Mouse (Mus musculus): ENCODE results near the gene Nek7.

The Nek7 gene

GRCm38 (mm10) chr1:138607862-138608261, 12.1 kb downstream of the Nek7 start:
- DNase-seq, result no peak

- DNase-seq, result peak; percentile 53
Observed at GRCm38 (mm10) chr1:138606771-138607170, 13.2 kb downstream of the Nek7 start.

DNA sequence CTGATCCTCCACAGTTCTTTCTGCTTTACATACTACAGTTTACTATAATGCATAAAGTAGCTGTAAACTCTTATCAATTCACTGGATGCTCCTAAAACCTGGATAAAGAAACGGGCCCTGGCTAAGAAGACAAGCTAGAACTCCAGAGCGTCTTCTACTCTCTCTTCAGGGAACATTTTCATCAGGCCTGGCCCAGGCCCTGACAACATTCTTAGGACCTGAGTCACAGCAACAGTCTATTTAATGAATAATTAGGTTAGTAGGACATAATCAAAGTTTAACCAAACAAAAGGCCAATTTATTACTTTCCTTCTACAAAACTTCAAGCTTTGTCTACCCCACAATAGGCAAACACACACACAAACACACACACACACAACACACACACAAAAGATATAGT, 15.2 kb downstream of the Nek7 start:
- DNase-seq, result no peak

DNA sequence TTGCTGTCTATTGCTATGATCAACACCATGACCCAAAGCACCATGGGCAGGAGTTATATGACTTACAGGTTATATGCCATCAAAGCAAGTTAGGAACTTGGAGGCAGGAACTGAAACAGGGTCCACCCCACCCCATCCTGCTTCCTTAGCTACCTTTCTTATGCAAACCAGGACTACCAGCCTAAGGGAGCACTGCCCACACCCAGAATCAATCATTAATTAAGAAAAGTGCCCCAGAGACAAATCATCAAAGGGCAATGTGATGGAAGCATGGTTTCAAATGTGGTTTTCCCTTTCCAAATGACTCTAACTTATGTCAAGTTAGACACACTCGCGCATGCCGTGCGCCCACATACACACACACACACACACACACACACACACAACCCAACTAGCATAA, 16.0 kb downstream of the Nek7 start:
- DNase-seq, result no peak

- no peak for DNase-seq
Observed at GRCm38 (mm10) chr1:138598087-138598486, 21.9 kb downstream of the Nek7 start.

DNA sequence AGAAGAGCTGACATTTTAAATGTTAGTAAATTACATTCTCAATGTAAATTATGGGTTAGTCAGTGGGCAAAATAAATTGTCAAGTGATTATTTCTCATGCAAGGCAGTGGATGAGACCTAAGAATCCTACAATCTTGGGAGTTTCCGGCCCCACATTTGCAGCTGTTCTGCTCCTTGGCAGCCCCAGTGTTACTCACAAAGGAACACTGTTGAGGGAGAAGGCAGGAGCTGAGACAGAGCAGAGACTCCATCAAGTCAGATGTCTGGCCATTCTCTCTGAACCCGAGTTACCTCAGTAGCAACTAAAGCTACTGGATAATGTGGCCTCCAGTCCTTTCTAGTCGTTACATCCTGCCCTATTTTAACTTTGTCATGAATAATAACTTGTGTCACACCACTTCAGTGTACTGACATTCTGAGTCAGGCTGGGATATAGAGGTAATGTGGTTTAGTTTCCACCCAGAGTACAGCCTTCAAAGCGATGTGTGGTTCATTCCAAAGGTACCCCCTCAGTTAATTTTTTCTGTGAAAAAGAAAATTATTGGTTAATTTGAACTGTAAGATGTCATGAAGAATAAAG, 23.7 kb downstream of the Nek7 start:
- DNase-seq, result no peak

- no peak for DNase-seq
Observed at GRCm38 (mm10) chr1:138594910-138595309, 25.0 kb downstream of the Nek7 start.

- DNase-seq, result no peak
Observed at GRCm38 (mm10) chr1:138593922-138594321, 26.0 kb downstream of the Nek7 start.

DNA sequence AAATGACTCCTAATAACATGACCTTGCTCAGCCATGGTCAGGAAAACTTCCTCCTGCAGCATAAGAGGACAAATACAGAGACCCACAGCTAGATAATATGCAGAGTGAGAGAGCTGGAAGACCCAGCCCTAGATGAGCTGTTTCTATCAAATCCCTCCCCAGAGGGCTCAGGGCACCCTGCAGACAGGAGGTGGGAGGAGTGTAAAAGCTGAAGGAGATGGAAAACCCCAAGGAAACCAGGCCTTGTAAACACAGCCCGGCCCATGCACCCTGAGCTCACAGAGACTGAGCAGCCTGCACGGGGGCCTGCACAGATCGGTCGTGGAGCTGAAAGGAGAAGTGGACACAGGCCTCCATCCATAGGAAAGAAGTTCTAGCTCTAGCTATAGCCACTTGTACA, 27.5 kb downstream of the Nek7 start:
- no peak for DNase-seq

DNA sequence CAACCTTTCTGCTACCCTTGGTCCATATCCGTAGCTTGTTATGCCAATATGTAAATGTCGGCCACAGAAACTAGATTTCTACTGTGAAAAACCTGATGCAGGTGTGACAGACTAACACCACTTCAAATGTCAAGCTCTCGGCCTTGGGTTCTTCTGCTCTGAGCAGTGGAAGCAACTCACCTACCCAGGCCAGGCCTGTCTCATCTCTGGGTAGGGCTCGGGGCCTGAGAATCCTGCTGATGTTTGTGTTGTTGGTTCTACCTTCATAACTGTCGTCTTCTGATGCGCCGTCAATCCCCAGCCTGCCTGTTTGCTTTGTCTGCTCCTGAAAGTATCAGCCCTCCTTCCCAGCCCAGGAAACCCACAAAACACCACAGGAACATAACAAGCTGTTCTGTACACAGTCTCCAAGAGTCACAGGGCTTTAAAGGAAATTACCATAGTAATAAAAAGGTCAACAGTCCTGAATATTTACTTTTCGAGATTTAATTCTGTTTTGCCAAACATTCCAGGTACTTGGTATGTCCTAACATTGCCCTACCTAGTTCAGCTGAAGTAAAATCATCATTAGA, 29.4 kb downstream of the Nek7 start:
- no peak for DNase-seq

GRCm38 (mm10) chr1:138589126-138589525, 30.8 kb downstream of the Nek7 start:
- no peak for DNase-seq

DNA sequence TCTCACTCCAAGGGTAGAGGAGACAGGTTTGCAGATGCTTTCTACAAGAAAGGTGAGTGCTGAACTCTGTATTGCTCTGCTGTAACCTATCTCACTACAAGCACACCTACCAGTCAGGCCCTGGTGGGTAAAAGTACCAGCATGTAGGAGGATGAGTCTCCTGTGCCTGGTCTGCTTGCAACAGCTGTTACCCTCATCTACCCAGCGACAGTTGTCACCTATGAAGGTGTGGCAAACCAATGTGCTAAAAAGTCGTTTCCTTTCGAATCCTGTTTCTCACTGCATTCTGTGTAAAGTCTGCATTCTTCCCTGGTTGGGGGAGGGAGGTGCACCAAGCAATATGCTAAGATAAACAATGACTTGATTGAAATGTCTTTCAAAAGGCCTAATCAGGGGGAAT, 32.1 kb downstream of the Nek7 start:
- no peak for DNase-seq

DNA sequence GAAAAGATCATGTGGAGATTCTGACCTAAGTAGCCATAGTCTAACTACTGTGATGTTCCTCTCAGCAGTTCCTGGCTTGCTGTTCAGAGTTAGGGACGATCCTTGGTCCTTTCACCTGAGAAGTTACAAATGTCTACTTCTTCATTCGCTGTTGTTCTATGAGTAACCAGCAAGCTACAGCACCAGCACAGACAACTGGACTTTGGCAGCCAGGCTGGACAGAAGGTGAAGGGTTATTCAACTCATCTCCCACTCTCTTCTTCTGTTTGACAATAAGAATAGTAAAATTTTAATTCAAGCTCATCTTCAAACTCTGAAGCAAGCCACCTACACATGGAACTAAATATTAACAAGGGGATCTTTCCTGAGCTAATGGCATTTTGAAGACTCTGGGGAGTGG, 33.0 kb downstream of the Nek7 start:
- DNase-seq, result no peak

GRCm38 (mm10) chr1:138584423-138585013, 35.4 kb downstream of the Nek7 start:
- DNase-seq, result no peak

DNA sequence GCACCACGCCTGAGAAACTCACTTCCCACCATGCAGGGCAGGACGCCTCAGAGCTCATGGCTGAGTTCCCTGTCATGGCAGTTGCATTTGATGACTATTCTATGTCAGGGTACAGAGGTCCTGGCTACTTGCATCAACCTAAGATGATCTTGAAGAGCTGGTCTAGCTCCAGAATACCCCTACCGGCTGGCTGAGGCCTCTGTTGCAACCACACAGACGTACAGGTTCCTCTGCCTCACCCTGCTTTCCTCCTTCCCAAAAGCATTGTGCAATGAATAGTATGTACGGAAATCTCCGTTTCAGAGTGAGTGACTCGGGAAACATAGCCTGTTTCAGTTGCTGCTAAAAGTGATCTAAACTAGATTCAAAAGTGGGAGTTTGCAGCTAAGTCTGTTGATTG, 37.7 kb downstream of the Nek7 start:
- DNase-seq, result no peak

DNA sequence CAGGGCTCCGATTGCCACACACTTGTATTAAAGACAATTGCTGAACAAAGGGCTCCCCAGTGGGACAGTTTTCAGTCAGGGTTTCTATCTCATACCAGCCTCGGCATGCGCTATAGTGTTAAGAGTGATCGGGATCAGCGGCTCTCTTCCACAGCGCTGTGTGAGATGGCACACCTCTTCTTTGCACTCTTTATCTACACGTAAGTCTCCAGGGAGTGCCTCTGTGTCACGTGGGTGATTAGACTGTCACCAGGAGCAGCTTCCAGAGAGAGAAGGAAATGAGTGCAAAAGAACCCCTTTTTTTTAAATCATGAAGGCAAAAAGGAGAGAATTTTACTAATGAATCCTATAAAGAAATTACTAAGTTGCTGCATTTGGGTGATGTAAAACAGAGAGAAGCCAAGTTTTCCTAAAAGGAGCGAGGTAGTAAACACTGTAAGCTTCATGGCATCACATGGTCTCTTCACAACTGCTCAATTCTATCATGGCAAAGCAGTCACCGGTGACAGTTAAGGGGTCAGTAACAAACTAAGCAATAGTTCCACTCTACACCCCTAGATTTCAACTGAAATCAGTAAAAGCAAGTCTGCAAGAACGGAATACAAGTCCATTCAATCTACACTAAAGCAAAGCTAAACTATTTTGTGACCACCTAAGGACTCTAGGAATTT, 40.0 kb downstream of the Nek7 start:
- DNase-seq, result no peak

DNA sequence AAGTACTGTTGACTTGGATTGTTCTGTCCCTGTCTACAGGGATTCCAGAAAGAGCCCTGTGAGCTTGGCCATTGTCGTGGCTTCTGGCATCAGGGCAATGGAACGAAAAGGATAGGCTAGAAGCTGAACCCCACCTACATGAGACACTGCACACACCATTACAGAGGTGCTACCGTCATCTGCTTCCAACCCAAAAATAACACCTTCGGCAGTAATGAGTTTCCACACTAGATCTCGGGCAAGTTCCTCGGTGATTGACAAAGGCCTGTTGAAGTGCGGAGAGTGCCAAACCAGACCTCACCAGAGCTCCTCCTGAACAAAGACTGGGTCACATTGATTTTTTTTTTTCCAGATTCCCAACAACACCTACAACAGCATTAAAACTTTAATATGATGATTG, 40.7 kb downstream of the Nek7 start:
- no peak for DNase-seq

DNA sequence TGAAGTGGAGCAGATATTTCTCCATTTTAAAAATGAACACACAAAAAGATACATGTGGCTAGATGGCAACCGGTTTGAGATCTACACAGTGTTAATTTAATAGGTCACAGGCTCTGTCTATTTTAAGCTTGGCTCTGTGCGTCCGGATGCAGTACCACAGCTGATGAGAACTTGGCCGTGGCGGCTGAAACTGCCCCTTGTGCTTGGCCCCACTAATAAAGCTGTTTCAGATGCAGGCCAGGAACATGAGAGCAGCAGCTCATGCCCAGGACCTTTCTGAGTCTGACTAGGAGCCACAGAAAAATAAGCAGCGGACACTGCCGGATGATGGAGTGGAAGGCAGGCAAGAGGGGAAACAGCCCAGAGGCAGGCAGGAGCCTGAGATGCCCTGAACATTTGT, 43.1 kb downstream of the Nek7 start:
- no peak for DNase-seq

DNA sequence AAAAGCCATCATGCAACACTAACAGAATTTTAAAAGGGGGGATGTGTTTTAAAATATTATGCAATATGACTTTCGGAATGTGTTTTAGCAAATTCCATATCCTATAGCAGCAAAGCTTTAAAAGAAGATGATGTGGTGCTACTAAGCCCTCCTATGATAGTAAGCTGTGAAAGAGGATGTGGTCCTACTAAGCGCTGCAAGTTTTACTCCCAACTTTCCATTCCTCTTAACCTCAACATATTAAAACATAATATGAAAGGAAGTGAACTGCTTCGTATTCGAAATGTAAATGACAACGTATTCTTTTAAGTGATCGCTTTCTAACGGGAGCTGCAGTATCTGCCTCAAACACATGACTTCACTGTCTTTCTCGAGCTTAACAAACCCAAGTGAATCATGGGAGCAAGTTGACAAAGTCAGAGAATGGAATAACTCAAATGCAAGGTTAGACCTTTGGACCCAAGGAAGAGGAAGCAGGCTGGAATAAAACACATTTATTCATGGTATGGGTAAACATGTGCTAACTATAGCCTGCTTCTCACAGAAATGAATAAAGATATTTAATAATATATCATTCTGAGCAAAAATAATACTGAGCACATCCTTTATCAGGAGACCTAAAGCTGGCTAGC, 43.8 kb downstream of the Nek7 start:
- no peak for DNase-seq

DNA sequence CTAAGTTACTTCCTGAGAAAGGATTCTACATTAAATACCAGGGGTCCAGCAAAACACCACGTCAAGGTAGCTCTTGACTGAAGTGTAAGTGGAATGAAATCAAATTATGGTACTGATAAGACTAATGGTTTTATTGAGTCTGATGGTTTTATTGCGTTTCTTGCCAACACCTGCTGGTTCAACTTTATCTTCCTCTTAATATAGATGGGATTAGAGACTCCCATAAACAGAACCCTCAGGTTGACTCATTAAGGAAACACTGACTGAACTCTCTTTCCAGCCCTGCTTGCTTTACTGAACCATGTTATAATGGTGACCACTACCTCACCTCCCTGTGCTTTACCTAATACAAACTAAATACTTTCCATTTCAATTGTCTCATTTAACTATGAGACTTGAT, 44.3 kb downstream of the Nek7 start:
- DNase-seq, result no peak

GRCm38 (mm10) chr1:138571565-138572361, 48.2 kb downstream of the Nek7 start:
- no peak for DNase-seq

- no peak for DNase-seq
Observed at GRCm38 (mm10) chr1:138571038-138571441, 48.9 kb downstream of the Nek7 start.

All from kidney, adult 18-20 months (tissue).